Mouse (Mus musculus): ENCODE measurements around the gene Cdc42ep4. TPM values are rescaled to one million over a fixed set of nuclear protein-coding genes. Genes with fewer than 3 reads are reported as not detected.
A peak's percentile ranks its signal among the peaks of the same experiment; 100 is the strongest.

Gene Cdc42ep4
- polyA plus RNA-seq, 1 experiment = 61.3 TPM

DNA sequence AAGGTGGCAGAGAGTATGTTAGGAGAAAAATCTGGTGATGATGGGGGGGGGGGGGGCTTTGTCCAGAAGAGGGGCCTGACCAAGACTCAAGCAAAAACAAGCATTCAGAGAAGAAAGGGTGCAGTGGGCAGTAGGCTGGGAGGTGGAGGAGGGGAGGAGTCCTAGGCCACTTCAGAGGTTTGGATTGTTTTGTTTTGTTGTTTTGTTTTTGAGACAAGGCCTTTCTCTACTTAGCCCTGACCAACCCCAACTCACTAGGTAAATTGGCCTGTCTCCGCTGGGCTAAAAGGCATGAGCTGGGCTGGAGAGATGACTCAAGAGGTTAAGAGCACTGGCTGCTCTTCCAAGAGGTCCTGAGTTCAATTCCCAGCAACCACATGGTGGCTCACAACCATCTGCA, 40.6 kb downstream of the Cdc42ep4 start:
- TF ChIP-seq POLR2A (IDR thresholded peaks at IDR 0.05; ENCODE audit: borderline replicate concordance, extremely low read depth, insufficient read depth, insufficient read length, poor library complexity, severe bottlenecking) = no peak
- no peak for TF ChIP-seq CTCF (IDR thresholded peaks at IDR 0.05; ENCODE audit: borderline replicate concordance, extremely low read depth, insufficient read depth, insufficient read length)
- no peak for DNase-seq (ENCODE audit: low read depth)

DNA sequence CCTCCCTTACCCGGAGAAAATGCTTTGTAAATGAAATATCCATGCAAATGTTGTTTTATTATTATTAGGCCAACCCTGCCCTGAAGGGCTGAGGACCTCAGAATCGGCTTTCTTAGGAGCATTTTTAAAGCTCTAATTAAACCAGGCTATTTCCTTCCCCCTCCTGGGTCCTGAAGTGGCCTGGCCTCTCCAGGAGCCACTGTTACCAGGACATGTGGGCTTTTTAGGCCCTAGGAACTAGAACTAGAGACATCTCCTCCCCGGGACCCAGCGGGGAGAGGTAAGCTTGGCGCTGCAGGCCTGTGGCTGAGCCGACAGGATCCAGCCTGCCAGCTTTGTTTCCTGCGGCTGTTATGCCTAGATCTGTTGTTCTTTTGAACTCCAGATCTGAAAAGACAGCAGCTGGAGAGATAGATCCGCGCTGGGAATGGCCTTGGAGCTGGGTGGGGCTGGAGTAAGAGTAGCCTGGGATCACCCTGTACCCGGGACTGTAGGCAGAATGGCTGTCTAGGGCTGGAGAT, 41.4 kb downstream of the Cdc42ep4 start:
- no peak for TF ChIP-seq POLR2A (IDR thresholded peaks at IDR 0.05; ENCODE audit: borderline replicate concordance, extremely low read depth, insufficient read depth, insufficient read length, poor library complexity, severe bottlenecking)
- no peak for TF ChIP-seq CTCF (IDR thresholded peaks at IDR 0.05; ENCODE audit: borderline replicate concordance, extremely low read depth, insufficient read depth, insufficient read length)
- peak; percentile 78 for DNase-seq (ENCODE audit: low read depth)

DNA sequence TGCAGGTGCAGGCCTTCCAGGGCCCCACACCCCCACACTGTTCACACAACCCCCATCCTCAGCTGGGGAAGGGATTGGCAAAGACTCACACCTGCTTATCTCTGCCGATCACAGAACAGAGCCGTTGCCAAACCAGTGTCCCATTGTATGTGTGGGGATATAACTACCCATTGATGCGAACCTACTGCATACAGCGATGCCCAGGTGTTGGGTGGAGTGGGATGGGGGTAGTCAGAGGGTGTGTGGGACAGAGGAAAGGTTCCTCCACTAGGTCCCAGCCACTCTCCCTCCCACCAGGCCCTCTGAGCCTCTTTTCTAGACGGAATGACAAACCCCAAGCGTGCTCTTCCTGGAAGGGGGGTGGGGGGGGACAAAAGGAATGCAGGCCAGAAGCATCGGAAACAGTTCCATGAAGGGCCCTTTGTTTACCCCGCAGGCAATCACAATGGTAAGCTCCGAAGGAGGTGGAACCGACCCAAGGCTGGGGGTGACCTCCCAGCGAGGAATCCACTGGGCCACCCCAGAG, 41.9 kb downstream of the Cdc42ep4 start, which contains the start of gene Cpsf4l:
Gene Cpsf4l (minus strand): TSS at position 287 of the 526 bp plus-strand sequence.
- no peak for TF ChIP-seq POLR2A (IDR thresholded peaks at IDR 0.05; ENCODE audit: borderline replicate concordance, extremely low read depth, insufficient read depth, insufficient read length, poor library complexity, severe bottlenecking)
- TF ChIP-seq CTCF (IDR thresholded peaks at IDR 0.05; ENCODE audit: borderline replicate concordance, extremely low read depth, insufficient read depth, insufficient read length) = no peak
- DNase-seq (ENCODE audit: low read depth) = peak; percentile 66

DNA sequence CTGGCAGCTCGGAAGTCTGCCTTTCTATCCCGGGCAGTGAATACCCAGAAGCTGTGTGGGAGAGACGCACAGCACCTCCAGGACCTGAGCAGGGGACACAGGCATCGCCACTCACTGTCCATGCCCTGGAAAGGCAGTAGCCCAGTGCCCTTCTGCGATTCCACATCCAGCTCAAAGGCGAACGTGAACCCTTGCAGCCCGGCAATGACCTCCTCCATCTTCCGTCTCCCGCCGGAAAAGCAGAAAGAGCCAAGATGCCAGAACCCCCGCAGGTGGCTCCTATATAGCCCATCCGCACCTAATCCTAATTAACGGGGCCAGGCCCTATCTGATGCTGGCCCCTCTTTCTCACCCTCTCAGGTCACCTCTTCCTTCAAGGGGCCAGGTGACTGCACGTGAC, 42.4 kb downstream of the Cdc42ep4 start:
- no peak for DNase-seq (ENCODE audit: low read depth)
- no peak for TF ChIP-seq POLR2A (IDR thresholded peaks at IDR 0.05; ENCODE audit: borderline replicate concordance, extremely low read depth, insufficient read depth, insufficient read length, poor library complexity, severe bottlenecking)
- no peak for TF ChIP-seq CTCF (IDR thresholded peaks at IDR 0.05; ENCODE audit: borderline replicate concordance, extremely low read depth, insufficient read depth, insufficient read length)

DNA sequence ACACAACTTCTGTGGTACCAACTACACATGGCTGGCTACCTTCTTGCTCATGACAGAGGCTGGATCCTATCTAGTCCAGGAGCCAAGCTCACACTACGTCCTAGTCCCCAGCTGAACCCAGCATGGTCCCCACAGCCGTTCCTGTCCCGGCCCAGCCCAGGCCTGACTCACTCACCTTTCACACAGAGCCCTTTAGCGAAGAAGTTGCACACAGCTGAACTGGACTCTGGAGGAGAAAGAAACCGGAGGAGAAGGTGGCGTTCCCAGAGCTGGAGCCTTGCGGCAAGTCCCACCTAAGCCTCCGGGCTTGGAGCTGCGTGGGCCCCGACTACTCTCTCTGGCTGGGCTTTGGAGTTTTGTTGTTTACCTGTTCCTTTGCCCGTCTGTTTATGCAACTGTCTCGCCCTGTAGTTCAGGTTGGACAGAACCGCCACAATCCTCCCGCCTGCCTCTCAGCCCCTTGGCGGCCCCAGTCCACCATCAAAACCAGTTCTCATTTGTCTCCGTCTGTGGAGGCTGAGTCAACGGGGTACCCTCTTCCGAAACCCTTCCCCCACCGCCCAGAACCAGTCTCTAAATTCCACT, 43.0 kb downstream of the Cdc42ep4 start:
- no peak for DNase-seq (ENCODE audit: low read depth)
- no peak for TF ChIP-seq POLR2A (IDR thresholded peaks at IDR 0.05; ENCODE audit: borderline replicate concordance, extremely low read depth, insufficient read depth, insufficient read length, poor library complexity, severe bottlenecking)
- TF ChIP-seq CTCF (IDR thresholded peaks at IDR 0.05; ENCODE audit: borderline replicate concordance, extremely low read depth, insufficient read depth, insufficient read length) = no peak

DNA sequence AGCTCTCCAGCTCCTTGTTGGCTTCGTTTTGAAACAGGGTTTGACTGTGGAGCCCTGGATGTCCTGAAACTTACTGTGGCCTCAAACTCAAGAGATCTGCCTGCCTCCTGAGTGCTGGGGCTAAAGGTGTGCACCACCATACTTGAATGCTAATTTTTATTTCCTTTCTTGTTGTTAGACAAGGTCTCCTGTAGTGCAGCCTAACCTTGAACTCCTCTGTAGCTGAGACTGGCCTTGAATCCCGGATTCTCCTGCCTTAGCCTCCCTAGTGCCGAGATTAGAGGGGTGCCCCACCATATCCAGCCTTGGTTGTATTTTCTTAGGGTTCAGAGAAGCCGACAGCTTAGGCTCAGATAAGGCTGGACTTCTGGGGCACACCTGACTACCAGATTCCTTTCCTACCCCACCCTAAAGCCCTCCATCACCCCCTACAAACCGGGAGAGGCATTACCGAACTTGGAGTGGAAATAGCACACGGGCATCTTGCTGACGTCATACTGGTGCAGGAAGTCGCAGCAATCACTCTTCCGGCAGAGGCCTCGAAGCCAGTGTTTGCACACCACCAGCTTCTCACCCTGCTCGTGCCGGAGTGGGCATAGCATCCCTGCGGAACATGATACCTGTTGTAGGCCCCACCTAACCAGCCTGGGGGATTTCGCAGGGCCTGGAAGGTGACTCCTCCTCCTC, 45.6 kb downstream of the Cdc42ep4 start:
- TF ChIP-seq CTCF (IDR thresholded peaks at IDR 0.05; ENCODE audit: borderline replicate concordance, extremely low read depth, insufficient read depth, insufficient read length) (no peak), POLR2A (IDR thresholded peaks at IDR 0.05; ENCODE audit: borderline replicate concordance, extremely low read depth, insufficient read depth, insufficient read length, poor library complexity, severe bottlenecking) (no peak)
- no peak for DNase-seq (ENCODE audit: low read depth)

DNA sequence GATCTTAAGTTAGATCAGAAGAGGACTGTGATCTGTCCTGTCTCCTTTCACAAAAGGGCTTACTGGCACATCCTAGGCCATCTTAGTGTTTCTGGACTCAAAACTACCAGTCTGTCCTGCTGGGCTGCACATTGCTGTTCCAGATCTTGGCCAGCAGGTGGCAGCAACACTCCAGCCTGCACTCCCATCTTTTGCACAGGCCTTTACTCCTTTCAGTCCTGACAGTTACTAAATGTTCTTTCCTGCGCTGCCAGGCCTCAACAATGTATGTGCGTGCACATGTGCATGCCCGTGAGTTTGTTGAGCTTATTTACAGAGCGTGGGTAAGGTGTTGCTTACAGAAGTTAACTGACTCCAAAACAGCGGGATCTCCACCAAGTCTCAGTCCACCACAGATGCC, 47.9 kb downstream of the Cdc42ep4 start:
- TF ChIP-seq POLR2A (IDR thresholded peaks at IDR 0.05; ENCODE audit: borderline replicate concordance, extremely low read depth, insufficient read depth, insufficient read length, poor library complexity, severe bottlenecking) = no peak
- peak; percentile 99 for TF ChIP-seq CTCF (IDR thresholded peaks at IDR 0.05; ENCODE audit: borderline replicate concordance, extremely low read depth, insufficient read depth, insufficient read length)
- peak; percentile 86 for DNase-seq (ENCODE audit: low read depth)

DNA sequence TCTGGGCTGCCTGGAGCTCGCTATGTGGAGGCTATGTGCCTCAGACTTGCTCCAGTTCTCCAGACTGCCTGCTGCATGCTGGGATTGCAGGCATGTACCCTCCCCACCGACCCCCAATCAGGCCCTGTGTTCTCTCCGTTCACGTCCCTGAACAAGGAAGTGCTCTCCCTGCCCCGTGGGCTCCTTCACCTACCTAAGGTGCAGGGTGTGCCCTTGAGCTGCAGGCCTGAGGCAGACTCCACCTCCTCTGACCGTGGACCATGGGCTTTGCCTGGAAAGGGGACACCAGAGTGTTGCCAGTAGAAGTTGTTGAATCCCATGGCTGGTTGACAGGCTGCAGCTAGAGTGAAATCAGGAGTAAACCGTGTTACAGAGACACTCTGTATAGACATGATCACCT, 52.0 kb downstream of the Cdc42ep4 start:
- no peak for DNase-seq (ENCODE audit: low read depth)
- TF ChIP-seq CTCF (IDR thresholded peaks at IDR 0.05; ENCODE audit: borderline replicate concordance, extremely low read depth, insufficient read depth, insufficient read length) (no peak), POLR2A (IDR thresholded peaks at IDR 0.05; ENCODE audit: borderline replicate concordance, extremely low read depth, insufficient read depth, insufficient read length, poor library complexity, severe bottlenecking) (no peak)

DNA sequence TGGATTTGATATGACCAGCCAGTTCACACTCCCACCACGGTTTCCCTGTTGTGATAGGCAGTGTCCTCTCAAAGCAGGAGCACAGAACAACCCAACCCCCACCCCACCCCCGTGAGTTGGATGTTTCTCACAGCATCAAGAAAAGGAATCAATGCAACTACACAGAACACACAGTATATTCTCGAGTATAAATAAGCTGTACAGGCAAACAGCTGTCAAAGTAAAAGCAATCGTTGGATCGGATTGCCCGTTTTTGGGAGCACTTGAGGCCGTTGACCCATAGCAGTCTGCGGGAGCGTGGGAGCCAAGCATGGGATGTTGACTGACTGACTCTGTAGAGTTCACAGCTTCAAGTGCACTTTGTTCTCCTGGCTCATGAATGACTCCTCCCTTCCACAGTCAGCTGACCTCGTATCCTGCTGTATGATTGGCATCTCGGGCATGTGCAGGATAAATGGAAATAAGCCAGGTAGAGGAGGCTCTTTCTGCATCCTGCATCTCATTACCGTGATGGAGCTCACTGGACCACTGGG, 53.6 kb downstream of the Cdc42ep4 start:
- TF ChIP-seq CTCF (IDR thresholded peaks at IDR 0.05; ENCODE audit: borderline replicate concordance, extremely low read depth, insufficient read depth, insufficient read length) = no peak
- DNase-seq (ENCODE audit: low read depth) = no peak

DNA sequence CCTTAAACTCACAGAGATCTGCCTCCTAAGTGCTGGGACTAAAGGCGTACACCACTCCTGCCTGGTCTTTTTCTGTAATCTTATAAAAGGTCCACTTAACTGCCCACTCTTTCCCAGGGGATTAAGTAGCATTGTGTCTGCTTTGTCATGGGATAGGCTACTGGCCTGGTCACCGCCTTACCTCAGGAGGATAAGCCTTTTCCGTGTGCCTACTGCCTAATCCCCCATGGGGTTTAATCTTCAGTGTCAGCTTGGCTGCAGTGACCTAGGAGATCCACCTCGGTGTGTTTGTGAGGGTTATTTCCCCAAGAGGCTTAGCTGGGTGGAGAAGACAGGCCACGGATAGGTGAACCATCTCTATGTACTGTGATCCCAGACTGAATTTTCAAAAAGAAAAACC, 54.1 kb downstream of the Cdc42ep4 start:
- no peak for DNase-seq (ENCODE audit: low read depth)
- no peak for TF ChIP-seq POLR2A (IDR thresholded peaks at IDR 0.05; ENCODE audit: borderline replicate concordance, extremely low read depth, insufficient read depth, insufficient read length, poor library complexity, severe bottlenecking)
- TF ChIP-seq CTCF (IDR thresholded peaks at IDR 0.05; ENCODE audit: borderline replicate concordance, extremely low read depth, insufficient read depth, insufficient read length) = no peak

DNA sequence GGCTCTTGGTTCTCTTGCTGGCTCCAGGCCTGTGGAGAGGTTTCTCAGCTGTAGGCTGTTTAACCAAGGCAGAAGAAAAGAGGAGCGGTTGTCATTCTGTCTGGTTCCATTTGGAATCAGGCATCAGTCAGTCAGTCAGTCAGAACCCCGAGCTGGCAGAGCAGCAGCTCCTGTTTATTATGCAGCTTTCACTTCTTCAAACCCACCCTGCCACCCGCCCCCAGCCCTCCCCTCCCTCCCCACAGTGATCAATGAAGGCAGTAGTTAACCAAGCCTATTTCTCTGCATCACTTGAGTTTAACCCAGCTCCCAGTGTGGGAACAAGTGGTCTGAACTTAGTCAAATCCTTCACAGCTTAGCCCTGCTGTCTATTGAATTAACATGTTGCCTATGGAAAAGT, 59.8 kb downstream of the Cdc42ep4 start:
- TF ChIP-seq CTCF (IDR thresholded peaks at IDR 0.05; ENCODE audit: borderline replicate concordance, extremely low read depth, insufficient read depth, insufficient read length) (no peak), POLR2A (IDR thresholded peaks at IDR 0.05; ENCODE audit: borderline replicate concordance, extremely low read depth, insufficient read depth, insufficient read length, poor library complexity, severe bottlenecking) (no peak)
- DNase-seq (ENCODE audit: low read depth) = no peak
